Mouse (Mus musculus): Measurements from ENCODE around the gene Pip4k2c.

The Pip4k2c gene

DNA sequence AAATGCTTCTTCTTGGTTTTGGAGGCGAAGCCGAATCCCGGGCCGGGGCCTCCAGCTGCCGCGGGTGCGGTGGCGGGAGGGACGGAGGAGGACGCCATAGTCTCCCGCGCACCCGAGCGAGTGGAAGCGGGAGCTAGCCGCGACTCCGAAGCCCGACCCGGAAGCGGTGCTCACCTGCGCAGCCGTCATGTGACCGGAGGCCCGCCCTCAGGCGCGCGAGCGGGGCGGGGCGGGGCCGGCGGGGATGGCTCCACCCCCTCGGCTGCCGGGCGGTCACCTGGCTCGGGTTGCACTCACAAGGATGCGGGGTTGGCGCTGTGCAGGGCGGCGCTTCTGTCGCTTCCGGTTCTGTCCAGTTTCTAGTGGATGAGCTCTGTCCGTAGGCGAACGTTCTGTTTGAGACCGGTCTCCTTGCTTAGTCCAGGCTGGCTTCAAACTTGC lies at the start of gene Pip4k2c:
Gene Pip4k2c, minus strand, starts transcription at position 172 of the 441 bp plus-strand sequence.
- peak; percentile 28 for DNase-seq (ENCODE audit: extremely low read depth, low read depth, low spot score)

DNA sequence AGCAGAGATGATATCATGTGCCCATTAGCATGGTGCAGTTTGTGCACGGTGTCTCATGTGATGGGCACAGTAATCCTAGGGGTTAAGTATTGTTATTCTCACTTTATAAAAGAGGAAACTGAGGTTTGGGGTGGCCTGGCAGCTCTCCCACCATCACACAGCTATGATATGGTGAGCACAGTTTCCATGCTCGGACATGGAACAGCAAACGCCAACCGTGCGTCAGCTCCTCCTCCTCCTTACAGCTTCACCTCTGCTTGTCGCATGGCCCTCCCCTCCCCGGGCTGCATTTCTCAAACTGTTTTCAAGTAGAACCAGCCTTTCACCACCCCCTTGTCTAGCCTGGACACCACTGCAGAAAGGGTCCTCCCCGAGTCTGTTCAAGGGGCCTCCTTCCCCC lies 47.1 kb upstream of the Pip4k2c start:
- no peak for DNase-seq (ENCODE audit: extremely low read depth, low read depth, low spot score)

DNA sequence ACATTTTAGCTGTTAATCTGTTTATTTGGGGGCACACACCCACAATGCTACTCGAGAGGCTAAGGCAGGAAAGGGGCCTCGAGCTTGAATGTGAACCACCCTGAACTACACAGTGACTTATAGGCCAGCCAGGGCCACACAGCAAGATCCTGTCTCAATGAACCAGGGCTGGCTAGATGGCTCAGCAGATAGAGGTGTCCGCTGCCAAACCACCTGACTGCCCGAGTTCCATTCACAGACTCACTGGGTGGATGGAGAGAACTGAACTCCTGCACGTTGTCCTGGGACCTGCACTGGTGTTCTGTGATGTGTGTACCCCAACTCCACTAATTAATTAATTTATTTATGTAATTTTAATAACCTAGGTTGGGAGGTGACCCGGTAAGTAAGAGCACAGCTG lies 46.4 kb upstream of the Pip4k2c start:
- no peak for DNase-seq (ENCODE audit: extremely low read depth, low read depth, low spot score)

DNA sequence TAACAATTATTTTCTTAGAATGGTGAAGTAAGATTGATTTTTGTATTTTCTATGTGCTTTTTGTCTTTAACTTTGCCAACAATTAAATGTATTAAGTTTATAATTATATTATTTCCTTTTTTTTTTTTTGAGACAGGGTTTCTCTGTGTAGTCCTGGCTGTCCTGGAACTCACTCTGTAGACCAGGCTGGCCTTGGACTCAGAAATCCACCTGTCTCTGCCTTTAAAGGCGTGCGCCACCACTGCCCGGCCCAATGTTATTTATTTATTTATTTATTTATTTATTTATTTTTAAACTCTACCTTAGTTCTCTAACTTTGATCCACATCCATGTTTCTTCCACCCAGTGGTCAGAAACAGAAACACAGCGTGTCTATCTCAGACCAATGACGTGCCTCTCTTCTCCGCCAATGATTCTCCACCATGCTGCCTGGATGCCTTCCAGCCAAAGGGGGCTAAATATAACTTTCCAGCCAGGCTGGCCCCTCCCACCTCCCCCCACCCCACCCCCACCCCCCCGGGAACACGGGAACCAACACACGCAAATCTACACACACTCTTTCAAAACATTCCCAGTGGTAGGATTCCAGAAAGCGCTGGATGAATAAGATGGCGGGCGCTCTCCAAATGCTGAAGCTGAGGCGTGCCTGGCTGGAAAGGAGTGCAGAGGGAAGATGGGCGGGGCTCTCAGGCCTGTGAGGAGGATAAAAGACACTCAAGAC lies 44.4 kb upstream of the Pip4k2c start:
- DNase-seq (ENCODE audit: extremely low read depth, low read depth, low spot score) = no peak

DNA sequence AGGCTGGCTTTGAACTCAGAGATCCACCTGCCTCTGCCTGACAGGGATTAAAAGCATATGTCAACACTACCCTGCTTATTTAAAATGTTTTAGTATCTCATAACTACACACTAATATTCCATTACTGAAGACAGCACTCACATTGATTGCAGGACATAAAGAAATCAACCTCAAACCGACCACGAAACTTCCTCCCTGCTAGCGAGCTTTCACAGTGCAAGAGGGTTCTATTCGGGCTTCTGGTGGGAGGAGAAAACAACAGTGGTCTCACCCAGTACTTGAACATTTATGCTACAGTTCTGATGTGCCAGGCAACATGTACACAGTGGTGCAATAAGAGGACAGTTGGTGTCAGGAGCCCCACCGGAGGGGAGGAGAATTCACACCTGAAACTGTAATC lies 39.4 kb upstream of the Pip4k2c start:
- no peak for DNase-seq (ENCODE audit: extremely low read depth, low read depth, low spot score)

DNA sequence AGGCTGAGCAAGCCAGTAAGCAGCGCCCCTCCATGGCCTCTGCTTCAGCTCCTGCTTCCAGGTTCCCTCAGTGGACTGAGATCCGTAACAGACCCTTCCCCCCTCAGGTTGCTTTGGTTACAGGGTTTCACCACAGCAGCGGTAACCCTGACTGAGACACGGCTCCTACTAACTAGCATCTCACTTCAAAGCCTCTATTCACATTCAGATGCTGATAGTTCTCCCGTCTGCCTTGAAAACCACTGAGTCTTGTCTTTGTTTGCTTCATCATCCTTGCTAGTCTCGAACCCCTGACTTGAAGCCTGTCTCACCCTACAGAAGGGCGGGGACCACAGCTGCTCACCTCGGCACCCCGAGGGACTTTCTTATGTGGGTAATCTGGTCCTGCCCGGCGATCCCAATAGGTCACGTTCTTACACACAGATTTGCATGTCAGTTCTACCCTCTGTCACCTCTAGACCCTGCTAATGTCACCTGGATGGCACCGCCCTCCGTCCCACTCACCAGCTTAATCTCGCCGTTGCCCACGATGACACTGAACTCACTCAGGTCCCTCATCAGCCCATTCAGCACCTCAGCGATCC lies 26.9 kb upstream of the Pip4k2c start:
- DNase-seq (ENCODE audit: extremely low read depth, low read depth, low spot score) = no peak

DNA sequence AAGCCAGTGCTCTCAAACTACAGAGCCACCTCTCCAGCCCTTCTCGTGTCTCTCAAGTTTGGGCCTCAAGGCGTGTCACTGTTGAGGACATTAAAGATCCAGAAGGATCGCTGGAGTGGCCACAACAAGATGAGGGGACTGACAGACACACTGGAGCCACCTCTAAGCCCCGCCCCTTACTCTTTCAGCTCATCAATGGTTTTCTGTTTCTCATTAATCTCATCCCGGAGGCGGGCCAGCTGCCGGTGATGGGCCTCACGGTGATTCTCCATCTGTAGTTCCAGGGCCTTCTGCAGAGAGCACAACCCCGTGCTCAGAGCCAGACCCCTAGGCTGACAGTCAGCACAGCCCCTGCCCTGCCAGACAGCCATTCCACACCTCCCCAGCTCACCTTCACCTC lies 25.2 kb upstream of the Pip4k2c start:
- no peak for DNase-seq (ENCODE audit: extremely low read depth, low read depth, low spot score)

DNA sequence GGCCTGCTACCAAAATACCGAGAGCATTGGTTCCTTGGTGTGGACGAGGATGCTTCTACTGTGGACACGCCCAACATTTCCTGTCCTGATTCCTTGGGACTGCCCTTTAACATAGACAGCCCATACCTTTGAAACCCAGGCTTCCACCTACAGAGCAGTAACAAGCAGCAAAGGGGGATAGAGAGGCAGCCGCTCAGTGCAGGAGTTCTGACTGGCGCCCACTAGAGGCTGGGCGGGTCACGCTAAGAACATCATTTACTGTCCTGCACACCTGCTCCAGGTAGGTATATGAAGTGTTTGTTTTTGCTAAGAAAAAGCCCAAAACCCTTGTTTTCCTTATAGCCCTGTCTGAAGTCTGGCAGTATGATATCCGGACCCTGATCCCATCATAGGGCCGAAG lies 21.8 kb upstream of the Pip4k2c start:
- no peak for DNase-seq (ENCODE audit: extremely low read depth, low read depth, low spot score)

DNA sequence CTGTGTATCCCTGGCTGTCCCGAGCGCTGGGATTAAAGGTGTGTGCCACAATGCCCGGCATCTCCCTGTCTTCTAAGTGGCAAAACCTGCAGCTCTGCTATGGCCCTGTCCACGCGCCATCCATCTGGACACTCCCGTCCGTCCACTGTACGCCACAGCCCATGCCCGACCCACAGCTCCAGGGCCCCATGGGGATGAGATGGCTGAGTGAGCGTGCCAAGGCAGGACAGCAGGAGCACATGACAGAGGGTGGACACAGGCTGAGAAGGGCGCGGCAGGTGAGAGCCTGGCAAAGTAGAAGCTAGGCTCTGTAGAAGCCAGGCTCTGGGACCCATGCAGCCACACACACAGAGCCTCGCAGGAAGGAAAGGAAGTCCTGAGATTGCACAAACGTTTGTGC lies 20.4 kb upstream of the Pip4k2c start:
- no peak for DNase-seq (ENCODE audit: extremely low read depth, low read depth, low spot score)

DNA sequence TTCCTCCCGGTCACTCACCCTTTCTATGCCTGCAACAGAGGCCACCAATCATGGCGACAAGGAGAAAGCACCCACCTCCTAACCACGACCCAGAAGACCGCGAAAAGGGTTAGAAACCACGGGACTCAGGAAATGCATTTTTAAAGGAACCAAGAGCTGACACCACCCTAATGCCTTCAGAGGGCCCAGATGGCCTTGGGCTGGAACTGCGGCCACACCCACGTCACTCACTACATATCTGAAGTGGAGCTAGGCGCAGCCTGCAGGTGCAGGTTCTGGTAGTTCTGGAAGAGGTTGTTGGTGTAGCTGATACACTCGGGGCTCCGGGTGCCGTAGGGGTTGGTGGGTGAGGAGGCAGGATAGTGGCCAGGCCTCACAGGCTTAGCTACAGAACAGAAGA lies 19.3 kb upstream of the Pip4k2c start:
- DNase-seq (ENCODE audit: extremely low read depth, low read depth, low spot score) = no peak

DNA sequence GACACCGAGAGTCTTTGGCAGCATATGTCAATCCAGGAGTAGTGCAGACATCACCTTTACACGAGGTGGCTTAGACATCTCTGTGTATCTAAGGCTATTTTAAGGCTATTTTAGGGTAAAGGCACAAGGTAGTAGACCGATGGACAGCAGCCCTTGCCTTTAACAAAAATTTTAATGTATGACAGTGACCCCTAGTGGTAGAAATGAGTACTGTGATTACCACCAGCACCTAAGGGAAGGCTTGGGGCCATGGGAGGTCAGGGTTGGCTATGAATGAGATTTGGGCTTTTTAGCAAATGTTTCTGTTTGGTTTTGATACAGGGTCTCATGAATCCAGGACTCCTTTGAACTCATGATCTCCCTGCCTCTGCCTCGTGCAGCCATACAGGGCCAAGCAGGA lies 17.5 kb upstream of the Pip4k2c start:
- no peak for DNase-seq (ENCODE audit: extremely low read depth, low read depth, low spot score)

DNA sequence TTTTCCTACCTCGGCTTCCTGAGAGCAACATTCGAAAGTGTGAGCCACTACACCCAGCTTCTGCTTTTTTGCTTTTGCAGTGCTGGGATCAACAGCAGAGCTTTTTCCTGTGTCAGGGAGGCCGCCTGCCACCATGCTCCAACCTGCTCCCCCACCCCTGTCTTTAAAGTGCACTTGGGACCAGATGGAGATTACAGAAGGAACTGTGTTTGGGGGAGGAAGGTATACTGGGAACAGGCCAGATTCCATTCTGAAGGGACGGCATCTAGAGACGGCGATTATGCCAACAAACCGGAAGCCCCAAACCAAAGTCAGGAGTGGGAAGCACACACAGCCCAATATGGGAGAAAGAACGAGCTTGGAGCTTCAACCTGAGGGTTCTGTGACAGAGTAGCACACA lies 15.8 kb upstream of the Pip4k2c start:
- DNase-seq (ENCODE audit: extremely low read depth, low read depth, low spot score) = no peak

DNA sequence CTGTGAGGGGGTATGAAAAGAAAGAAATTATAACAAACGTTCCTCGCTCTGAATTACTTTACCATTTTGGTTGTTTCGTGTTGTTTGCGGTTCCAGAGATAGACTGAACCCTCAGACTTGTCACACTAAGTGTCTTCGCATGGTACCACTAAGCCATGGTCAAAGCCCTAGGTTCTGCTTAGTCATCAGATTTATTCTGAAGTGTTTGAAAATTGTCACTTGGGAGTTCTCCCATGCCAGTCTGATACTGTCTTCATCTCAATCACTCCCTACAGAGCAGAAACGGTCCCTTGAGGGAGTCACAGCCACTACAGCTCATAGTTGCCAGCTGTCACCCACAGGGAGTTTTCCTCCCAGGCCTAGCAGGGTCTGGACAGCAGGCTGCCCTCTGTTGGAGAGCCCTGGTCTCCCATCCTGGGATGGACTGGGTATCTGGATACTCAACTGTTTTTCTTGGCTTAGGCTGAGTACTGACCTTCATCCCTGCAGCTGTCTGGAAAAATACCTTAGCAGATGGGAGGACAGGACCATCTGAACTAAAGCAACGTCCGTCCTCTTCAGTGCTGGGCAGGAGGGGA lies 15.0 kb upstream of the Pip4k2c start:
- no peak for DNase-seq (ENCODE audit: extremely low read depth, low read depth, low spot score)

DNA sequence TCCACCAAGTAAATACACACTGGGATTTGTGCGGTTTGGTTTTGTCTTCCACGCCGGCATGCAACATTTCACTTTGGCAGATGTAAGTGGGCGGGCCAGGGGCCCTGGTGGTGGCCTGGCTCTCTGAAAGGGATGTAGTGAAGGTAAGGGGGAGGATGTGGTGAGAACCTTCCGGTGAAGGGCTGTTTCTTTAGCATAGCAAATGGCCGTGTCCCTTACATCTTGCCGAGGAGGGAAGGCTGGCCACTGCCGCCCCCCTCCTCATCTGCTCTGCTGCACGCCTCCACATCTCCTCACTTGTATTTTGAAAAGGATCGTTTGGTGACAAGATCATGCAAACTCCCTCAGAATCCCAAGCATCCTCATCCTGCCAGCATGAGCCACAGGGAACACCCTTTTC lies 14.3 kb upstream of the Pip4k2c start:
- no peak for DNase-seq (ENCODE audit: extremely low read depth, low read depth, low spot score)

DNA sequence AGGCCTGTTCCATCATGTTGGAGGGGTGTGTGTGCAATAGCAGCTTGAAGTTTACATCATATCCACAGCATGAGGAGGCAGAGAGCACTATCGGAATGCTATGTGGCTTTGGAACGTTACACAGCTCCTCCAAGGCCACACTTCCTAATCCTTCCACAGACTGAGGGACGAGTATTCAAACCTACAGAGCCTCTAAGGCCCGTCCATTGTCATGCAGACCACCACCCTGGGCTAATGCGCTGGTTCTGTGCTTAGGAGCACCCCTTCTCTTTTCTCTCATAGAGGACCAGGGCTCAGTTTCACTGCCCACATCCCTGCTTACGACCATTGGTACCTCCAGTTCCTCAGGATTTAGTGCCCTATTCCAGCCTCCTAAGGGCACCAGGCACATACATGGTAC lies 13.8 kb upstream of the Pip4k2c start:
- no peak for DNase-seq (ENCODE audit: extremely low read depth, low read depth, low spot score)

DNA sequence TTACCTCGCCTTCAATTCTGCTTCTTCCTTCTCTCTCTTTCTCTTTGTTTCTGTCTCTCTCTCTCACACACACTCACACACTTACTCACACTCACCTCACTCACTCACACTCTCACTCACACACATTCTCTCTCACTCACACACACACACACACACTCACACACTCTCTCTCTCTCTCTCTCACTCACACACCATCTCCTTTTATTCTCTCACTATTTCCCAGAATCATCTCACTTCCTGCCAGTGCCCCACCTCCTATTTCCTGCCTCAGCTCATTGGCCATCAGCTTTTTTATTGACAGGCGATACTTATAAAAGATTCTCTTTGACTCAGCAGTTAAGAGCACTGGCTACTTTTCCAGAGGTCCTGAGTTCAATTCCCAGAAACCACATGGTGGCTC lies 7.0 kb upstream of the Pip4k2c start:
- no peak for DNase-seq (ENCODE audit: extremely low read depth, low read depth, low spot score)

DNA sequence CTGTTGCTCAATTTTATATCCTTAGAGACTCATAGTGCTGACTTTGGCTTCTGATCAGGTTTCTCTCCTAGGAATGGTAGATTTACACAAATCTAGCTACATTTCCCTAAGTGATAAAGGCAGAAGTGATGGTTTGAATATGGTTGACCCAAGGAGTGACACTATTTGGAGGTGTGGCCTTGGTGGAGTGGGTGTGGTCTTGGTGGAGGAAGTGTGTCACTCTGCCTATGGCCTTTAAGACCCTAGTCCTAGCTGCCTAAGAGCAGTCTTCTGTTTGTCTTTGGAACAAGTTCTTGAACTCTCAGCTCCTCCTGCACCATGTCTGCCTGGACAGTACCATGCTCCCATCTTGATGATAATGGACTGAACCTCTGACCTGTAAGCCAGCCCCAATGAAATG lies 5.8 kb upstream of the Pip4k2c start:
- no peak for DNase-seq (ENCODE audit: extremely low read depth, low read depth, low spot score)

DNA sequence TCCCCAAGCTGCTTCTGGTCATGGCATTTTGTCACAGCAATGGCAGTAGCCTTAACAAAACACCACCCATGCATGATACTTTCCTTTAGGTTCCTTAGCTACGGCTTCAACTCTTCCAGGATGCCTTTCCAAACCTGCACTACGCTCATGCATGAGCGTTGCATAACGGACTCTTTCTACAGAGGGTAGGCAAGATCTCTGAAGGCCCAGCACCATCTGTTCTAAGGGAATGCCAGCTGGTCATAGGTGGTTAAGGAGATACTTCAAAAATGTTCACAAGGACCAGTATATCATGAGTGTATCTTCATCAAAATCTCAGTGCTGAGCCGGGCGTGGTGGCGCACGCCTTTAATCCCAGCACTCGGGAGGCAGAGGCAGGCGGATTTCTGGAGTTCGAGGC lies 5.1 kb upstream of the Pip4k2c start:
- DNase-seq (ENCODE audit: extremely low read depth, low read depth, low spot score) = no peak

DNA sequence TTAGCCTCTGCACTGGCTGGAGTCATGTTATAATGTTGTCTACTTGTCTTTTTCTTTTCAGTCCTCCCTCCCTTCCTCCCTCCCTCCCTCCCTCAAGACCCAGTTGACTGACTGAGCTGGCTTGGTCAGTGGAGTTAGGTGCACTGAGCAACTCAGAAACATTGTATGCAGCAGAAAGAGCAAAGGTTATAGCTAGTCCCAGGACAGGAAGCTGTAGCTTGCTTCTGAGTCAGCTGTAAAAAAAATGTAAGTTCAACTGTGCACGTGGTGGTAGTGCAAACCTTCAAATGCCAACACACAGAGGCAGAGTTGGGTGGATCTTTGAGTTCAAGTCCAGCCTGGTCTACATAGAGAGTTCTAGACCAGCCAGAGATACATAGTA lies 3.0 kb upstream of the Pip4k2c start:
- DNase-seq (ENCODE audit: extremely low read depth, low read depth, low spot score) = no peak

DNA sequence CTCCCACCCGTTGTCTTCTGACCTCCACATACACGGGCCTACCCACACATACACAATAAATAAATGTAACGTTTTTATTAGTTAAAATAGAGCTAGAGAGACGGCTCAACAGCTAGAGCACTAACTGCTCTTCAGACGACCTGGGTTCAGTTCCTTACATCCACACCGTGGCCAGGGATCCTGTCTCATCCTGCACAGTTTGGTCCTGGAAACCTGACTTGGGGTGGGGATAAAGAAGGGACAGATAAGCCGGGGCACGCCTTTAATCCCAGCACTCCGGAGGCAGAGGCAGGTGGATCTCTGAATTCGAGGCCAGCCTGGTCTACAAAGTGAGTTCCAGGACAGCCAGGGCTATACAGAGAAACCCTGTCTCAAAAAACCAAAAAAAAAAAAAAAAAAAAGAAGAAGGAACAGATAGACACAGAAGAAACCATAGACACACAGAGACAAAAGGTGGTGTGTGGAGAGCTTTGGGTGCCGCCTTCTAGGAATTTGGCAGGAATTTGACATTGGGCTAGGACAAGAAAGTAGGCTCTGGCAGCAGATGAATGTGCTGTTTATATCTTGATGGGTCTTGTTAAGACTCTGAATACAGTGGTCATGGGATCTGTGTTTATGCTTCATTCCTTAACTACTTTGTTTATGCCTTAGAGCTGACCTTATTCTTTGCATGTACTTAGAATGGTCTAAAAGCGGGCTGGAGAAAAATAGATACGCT lies 2.5 kb upstream of the Pip4k2c start:
- DNase-seq (ENCODE audit: extremely low read depth, low read depth, low spot score) = no peak

DNA sequence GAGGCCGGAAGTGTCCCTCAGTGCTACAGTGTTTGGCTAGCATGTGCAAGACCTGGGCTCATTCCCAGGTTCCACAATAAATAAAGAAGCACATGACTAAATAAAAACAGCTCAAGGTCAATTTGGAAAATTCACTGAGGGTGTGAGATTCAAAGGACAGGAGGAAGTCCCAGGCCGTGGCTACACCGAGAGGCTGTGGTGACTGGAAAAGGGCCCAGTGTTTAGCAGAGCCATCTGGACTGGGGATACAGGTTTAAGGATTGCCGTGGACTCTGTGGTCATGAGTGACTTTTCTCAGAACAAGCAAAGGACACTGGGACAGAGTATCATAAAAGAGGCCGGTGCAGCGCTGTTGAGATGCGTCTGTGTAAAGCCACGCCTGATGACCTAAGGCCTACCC lies 1.9 kb upstream of the Pip4k2c start:
- DNase-seq (ENCODE audit: extremely low read depth, low read depth, low spot score) = no peak

DNA sequence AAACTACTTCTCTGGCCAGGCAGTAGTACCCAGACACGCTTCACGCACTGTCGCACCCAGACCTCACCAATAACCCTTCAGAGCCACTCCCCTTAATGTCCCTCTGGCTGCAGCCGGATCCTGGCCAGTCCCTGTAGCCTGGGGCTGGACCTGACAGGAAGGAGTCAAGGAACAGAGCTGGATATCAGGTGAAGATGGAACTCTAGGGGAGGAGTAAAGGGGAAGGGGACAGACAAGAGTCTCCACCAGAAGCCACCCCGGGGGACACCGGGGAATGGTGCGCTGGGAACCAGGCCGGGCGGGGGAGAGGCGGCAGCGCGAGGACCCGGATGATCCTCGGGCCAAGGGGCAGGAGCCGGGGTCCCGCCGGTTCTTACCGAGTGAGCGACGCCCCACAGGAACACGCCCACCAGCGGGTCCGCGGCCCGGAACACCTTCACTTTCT lies 402 bp downstream of the Pip4k2c start:
- DNase-seq (ENCODE audit: extremely low read depth, low read depth, low spot score) = no peak

Measured in fat pad, adult 2 months (tissue).